Mouse (Mus musculus): ENCODE data around the gene Hist1h2bh. TPM values are rescaled to one million over a fixed set of nuclear protein-coding genes. Genes with fewer than 3 reads are reported as not detected.

Gene Hist1h2bh
- total and polyA plus RNA-seq, 2 experiments, result 0.09 to 1.3 TPM

DNA sequence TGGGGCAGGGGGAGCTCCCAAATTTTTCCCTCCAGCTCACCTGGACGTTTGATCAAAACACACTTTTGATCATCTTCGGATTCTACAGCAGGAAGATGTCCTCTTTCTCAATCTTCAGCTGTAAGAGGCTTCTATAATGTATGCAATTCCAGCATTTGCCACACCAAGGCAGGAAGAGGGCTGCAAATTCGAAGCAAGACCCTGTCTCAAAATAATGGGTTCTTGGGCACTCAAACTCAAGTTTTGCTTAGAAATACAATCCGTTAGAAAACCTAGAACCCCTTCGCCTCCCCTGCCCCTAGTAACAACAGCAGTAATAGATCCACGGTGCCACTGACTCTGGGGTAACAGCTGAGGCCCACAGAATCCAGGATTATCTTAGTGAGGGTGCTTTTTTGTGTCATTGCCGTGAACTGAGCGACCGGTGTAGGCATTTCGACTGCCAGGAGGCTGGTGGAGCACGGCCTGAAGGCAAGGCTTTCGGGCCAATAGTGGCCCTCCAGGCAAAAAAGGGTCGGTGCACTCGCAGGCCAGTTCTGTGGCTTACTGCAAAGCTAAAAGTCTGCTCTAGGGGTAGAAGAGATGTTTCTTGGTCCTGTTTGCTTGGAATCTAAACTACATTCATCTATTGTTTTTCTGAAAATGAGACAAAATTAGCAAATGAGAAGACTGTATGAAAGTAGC, 37.4 kb downstream of the Hist1h2bh start:
- H3K4me3 ChIP-seq (ENCODE audit: insufficient read depth, low read depth, low read length), result peak overlapping the region; percentile 60
- TF ChIP-seq POLR2A (IDR thresholded peaks at IDR 0.05; ENCODE audit: extremely low read depth, insufficient read depth, low read length) (no peak), CTCF (IDR thresholded peaks at IDR 0.05; ENCODE audit: low read depth, low read length) (no peak)
- 30% methylated on average over 14 of the region's 14 CpGs for whole genome bisulfite sequencing
- H3K36me3 ChIP-seq (ENCODE audit: control insufficient read depth, insufficient read depth, low read length), result no peaks in the 10 kb centered on the region
- no peak overlapping the region for H3K27ac ChIP-seq (replicated peaks; ENCODE audit: insufficient read depth, low read depth, low read length)
- H3K4me1 ChIP-seq (ENCODE audit: control insufficient read depth, insufficient read depth, low read length), result no peaks in the 10 kb centered on the region; the same call in 1 of the 2 replicates
- H3K27me3 ChIP-seq (ENCODE audit: control insufficient read depth, insufficient read depth, low read length), result no peaks in the 10 kb centered on the region
- no peaks in the 10 kb centered on the region for H3K79me2 ChIP-seq (ENCODE audit: control insufficient read depth, insufficient read depth, low read length)
- H3K9ac ChIP-seq (ENCODE audit: low read depth, low read length), result peak overlapping the region; percentile 34; the same call in 1 of the 2 replicates
- no peak for DNase-seq (ENCODE audit: extremely low read depth, low read depth, low spot score)

DNA sequence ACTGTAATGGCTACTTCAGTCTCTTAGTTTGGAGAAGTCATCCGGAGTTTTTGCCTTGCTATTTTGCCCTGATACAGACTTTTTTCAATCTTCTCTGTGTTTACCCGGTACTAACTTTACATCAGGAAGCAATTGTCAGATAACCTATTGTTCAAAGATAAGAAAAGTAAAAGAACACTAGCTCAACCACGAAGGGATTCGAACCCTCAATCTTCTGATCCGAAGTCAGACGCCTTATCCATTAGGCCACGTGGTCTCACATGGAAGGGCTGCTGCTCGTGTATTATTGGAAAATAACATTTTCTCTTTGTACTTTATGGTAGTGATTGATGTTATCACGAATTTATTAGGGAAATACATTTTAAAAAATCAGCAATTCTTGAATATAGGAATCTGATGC, 39.4 kb downstream of the Hist1h2bh start:
- Histone ChIP-seq H3K27ac (replicated peaks; ENCODE audit: insufficient read depth, low read depth, low read length) (no peak overlapping the region), H3K79me2 (ENCODE audit: control insufficient read depth, insufficient read depth, low read length) (no peaks in the 10 kb centered on the region), H3K36me3 (ENCODE audit: control insufficient read depth, insufficient read depth, low read length) (no peaks in the 10 kb centered on the region), H3K9ac (ENCODE audit: low read depth, low read length) (no peak overlapping the region), H3K27me3 (ENCODE audit: control insufficient read depth, insufficient read depth, low read length) (no peaks in the 10 kb centered on the region), H3K4me3 (ENCODE audit: insufficient read depth, low read depth, low read length) (no peak overlapping the region), H3K4me1 (ENCODE audit: control insufficient read depth, insufficient read depth, low read length) (no peaks in the 10 kb centered on the region; the same call in 1 of the 2 replicates)
- 7% methylated on average over 9 of the region's 9 CpGs for WGBS
- peak; percentile 58 for DNase-seq (ENCODE audit: extremely low read depth, low read depth, low spot score)
- TF ChIP-seq CTCF (IDR thresholded peaks at IDR 0.05; ENCODE audit: low read depth, low read length), result no peak
- no peak for TF ChIP-seq POLR2A (IDR thresholded peaks at IDR 0.05; ENCODE audit: extremely low read depth, insufficient read depth, low read length)

- no peak overlapping the region for H3K27ac ChIP-seq (replicated peaks; ENCODE audit: insufficient read depth, low read depth, low read length)
- no peaks in the 10 kb centered on the region for H3K27me3 ChIP-seq (ENCODE audit: control insufficient read depth, insufficient read depth, low read length)
- H3K4me1 ChIP-seq (ENCODE audit: control insufficient read depth, insufficient read depth, low read length), result no peaks in the 10 kb centered on the region; the same call in 1 of the 2 replicates
- H3K4me3 ChIP-seq (ENCODE audit: insufficient read depth, low read depth, low read length), result no peak overlapping the region
- H3K9ac ChIP-seq (ENCODE audit: low read depth, low read length), result no peak overlapping the region
- H3K79me2 ChIP-seq (ENCODE audit: control insufficient read depth, insufficient read depth, low read length), result no peaks in the 10 kb centered on the region
- H3K36me3 ChIP-seq (ENCODE audit: control insufficient read depth, insufficient read depth, low read length), result no peaks in the 10 kb centered on the region
- TF ChIP-seq CTCF (IDR thresholded peaks at IDR 0.05; ENCODE audit: low read depth, low read length) (no peak), POLR2A (IDR thresholded peaks at IDR 0.05; ENCODE audit: extremely low read depth, insufficient read depth, low read length) (no peak)
- 91% methylated on average over 4 of the region's 4 CpGs for WGBS
- DNase-seq (ENCODE audit: extremely low read depth, low read depth, low spot score), result no peak
Measured at GRCm38 (mm10) chr13:23502916-23503315, 40.3 kb downstream of the Hist1h2bh start.

- Histone ChIP-seq H3K79me2 (ENCODE audit: control insufficient read depth, insufficient read depth, low read length) (no peaks in the 10 kb centered on the region), H3K4me1 (ENCODE audit: control insufficient read depth, insufficient read depth, low read length) (no peaks in the 10 kb centered on the region; the same call in 1 of the 2 replicates), H3K27me3 (ENCODE audit: control insufficient read depth, insufficient read depth, low read length) (no peaks in the 10 kb centered on the region), H3K4me3 (ENCODE audit: insufficient read depth, low read depth, low read length) (no peak overlapping the region), H3K36me3 (ENCODE audit: control insufficient read depth, insufficient read depth, low read length) (no peaks in the 10 kb centered on the region), H3K27ac (replicated peaks; ENCODE audit: insufficient read depth, low read depth, low read length) (no peak overlapping the region), H3K9ac (ENCODE audit: low read depth, low read length) (no peak overlapping the region)
- TF ChIP-seq CTCF (IDR thresholded peaks at IDR 0.05; ENCODE audit: low read depth, low read length), result no peak
- no peak for TF ChIP-seq POLR2A (IDR thresholded peaks at IDR 0.05; ENCODE audit: extremely low read depth, insufficient read depth, low read length)
- 71% methylated on average over 9 of the region's 9 CpGs for WGBS
- DNase-seq (ENCODE audit: extremely low read depth, low read depth, low spot score), result no peak
Measured at GRCm38 (mm10) chr13:23502031-23502567, 41.1 kb downstream of the Hist1h2bh start.

DNA sequence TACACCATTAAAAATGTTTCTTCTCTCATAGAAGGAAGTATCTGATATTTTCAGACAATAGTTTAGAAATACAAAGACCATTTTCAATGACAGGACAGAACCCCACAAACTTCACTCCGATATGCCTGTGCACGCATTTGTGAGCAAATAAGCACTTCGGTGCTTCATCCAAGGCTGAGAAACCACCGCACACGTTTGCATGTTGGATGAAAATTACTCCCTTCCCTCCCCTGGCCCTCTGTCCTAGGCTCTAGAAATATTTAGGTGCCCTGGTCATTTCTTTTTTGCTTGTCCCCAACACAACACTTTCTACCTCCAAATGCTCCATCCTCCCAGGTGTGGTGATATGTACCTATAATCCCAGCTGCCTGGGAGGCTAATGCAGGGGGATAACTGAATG, 41.7 kb downstream of the Hist1h2bh start:
- DNase-seq (ENCODE audit: extremely low read depth, low read depth, low spot score), result no peak
- Histone ChIP-seq H3K36me3 (ENCODE audit: control insufficient read depth, insufficient read depth, low read length) (no peaks in the 10 kb centered on the region), H3K4me3 (ENCODE audit: insufficient read depth, low read depth, low read length) (no peak overlapping the region), H3K79me2 (ENCODE audit: control insufficient read depth, insufficient read depth, low read length) (no peaks in the 10 kb centered on the region), H3K9ac (ENCODE audit: low read depth, low read length) (no peak overlapping the region), H3K27ac (replicated peaks; ENCODE audit: insufficient read depth, low read depth, low read length) (no peak overlapping the region), H3K4me1 (ENCODE audit: control insufficient read depth, insufficient read depth, low read length) (no peaks in the 10 kb centered on the region; the same call in 1 of the 2 replicates), H3K27me3 (ENCODE audit: control insufficient read depth, insufficient read depth, low read length) (no peaks in the 10 kb centered on the region)
- TF ChIP-seq POLR2A (IDR thresholded peaks at IDR 0.05; ENCODE audit: extremely low read depth, insufficient read depth, low read length), result no peak
- TF ChIP-seq CTCF (IDR thresholded peaks at IDR 0.05; ENCODE audit: low read depth, low read length), result no peak
- 45% methylated on average over 5 of the region's 5 CpGs for WGBS
